Mouse (Mus musculus) embryonic facial prominence, embryonic 10.5 days (tissue): ENCODE data around the gene Gm5150. TPM values are rescaled to one million over a fixed set of nuclear protein-coding genes. Genes with fewer than 3 reads are reported as not detected.
"Not testable (repeated sequence)": the region's sequence is repeated elsewhere in the genome, so short reads cannot be mapped to it uniquely, and the experiment has no call there.

Experiments used
- DNase-seq: peaks from one replicate; pipeline ENCODE4 v3.0.0-alpha.2; 2017; ENCODE audit warnings: low spot score
- H3K27ac ChIP-seq: fragments of 300-500 bp; sonication (generic); replicated peaks from 2 replicates; pipeline ENCODE4 v1.5.1; 2016; ENCODE audit warnings: mild to moderate bottlenecking
- H3K27me3 ChIP-seq: fragments of 300-500 bp; sonication (generic); replicated peaks from 2 replicates; pipeline ENCODE4 v1.6.1; 2016; ENCODE audit warnings: low read depth, mild to moderate bottlenecking; ENCODE audit not compliant: poor library complexity, severe bottlenecking
- H3K36me3 ChIP-seq: fragments of 300-500 bp; sonication (generic); replicated peaks from 2 replicates; pipeline ENCODE4 v1.6.1; 2016; ENCODE audit warnings: mild to moderate bottlenecking, moderate library complexity
- H3K4me1 ChIP-seq: fragments of 300-500 bp; sonication (generic); 2 replicates; pipeline ENCODE4 v1.6.1; 2016
- H3K4me3 ChIP-seq: fragments of 300-500 bp; sonication (generic); 2 replicates; pipeline ENCODE4 v1.5.1; 2016; ENCODE audit warnings: mild to moderate bottlenecking, moderate library complexity
- H3K9me3 ChIP-seq: fragments of 300-500 bp; sonication (generic); 2 replicates; pipeline ENCODE4 v1.6.1; 2016; ENCODE audit warnings: mild to moderate bottlenecking
- WGBS: fragments of 180-500 bp; shearing (Covaris S2); methylation state at CpG from one replicate; pipeline ENCODE4 v1.1.7; 2016; 5-methylcytosine and 5-hydroxymethylcytosine counted together
- polyA plus RNA-seq: library from polyadenylated mRNA; unstranded; fragments of >200 nt; fragmentation: Nextera tagmentation; extraction: Ambion mirVana; gene quantifications from 2 replicates; pipeline ENCODE4 v1.2.1, GENCODE M21; 2016

The Gm5150 gene
- polyA plus RNA-seq: not detected in 2 replicates

GRCm38 (mm10) chr3:16006215-16006614, at the start of gene Gm5150:
Gene Gm5150 (minus strand): TSS chr3:16006437.
- no peaks in the 10 kb centered on the region for H3K36me3 ChIP-seq
- DNase-seq: no peak
- H3K4me1 ChIP-seq: no peaks in the 10 kb centered on the region
- WGBS: 92% methylated on average over 2 of the region's 2 CpGs
- no peak within 1 kb of the TSS for H3K4me3 ChIP-seq
- H3K27ac ChIP-seq: no peak within 1 kb of the TSS
- no peaks in the 10 kb centered on the region for H3K9me3 ChIP-seq
- H3K27me3 ChIP-seq: no peaks in the 10 kb centered on the region

- H3K4me3 ChIP-seq, H3K36me3 ChIP-seq, H3K4me1 ChIP-seq, H3K27me3 ChIP-seq, H3K27ac ChIP-seq, DNase-seq: not testable (repeated sequence)
- 81% methylated on average over 20 of the region's 20 CpGs for WGBS
- H3K9me3 ChIP-seq: peaks cover 11% of the 10 kb centered on the region; the same call in 1 of the 2 replicates
These were observed 45.5 kb upstream of the Gm5150 start for GRCm38 (mm10) chr3:16051736-16052135.

GRCm38 (mm10) chr3:16047288-16047687, 41.1 kb upstream of the Gm5150 start:
- no peak for DNase-seq
- H3K9me3 ChIP-seq: peaks cover 11% of the 10 kb centered on the region; the same call in 1 of the 2 replicates
- WGBS: 67% methylated on average over 4 of the region's 4 CpGs
- H3K4me3 ChIP-seq: no peak overlapping the region
- H3K4me1 ChIP-seq: no peaks in the 10 kb centered on the region
- no peaks in the 10 kb centered on the region for H3K27me3 ChIP-seq
- H3K27ac ChIP-seq: no peak overlapping the region
- no peaks in the 10 kb centered on the region for H3K36me3 ChIP-seq

GRCm38 (mm10) chr3:16043315-16043714, 37.1 kb upstream of the Gm5150 start:
- DNase-seq: peak; percentile 38
- 0 out of 2 replicates have a peak, but pooled peaks cover 4% of the 10 kb centered on the region for H3K9me3 ChIP-seq
- 3% methylated on average over 1 of the region's 1 CpGs for WGBS

GRCm38 (mm10) chr3:16024988-16025387, 18.8 kb upstream of the Gm5150 start:
- not testable (repeated sequence) for H3K27me3 ChIP-seq, H3K4me1 ChIP-seq, H3K4me3 ChIP-seq, DNase-seq, H3K9me3 ChIP-seq, H3K27ac ChIP-seq, H3K36me3 ChIP-seq
- 7% methylated on average over 6 of the region's 6 CpGs for WGBS

More at GRCm38 (mm10) chr3:16043315-16043714, 37.1 kb upstream of the Gm5150 start:
- Histone ChIP-seq H3K4me3 (no peak overlapping the region), H3K27me3 (no peaks in the 10 kb centered on the region), H3K27ac (no peak overlapping the region), H3K36me3 (no peaks in the 10 kb centered on the region), H3K4me1 (no peaks in the 10 kb centered on the region)

GRCm38 (mm10) chr3:16022214-16022613, 16.0 kb upstream of the Gm5150 start:
- WGBS: 59% methylated on average over 1 of the region's 1 CpGs
- H3K4me1 ChIP-seq: no peaks in the 10 kb centered on the region

GRCm38 (mm10) chr3:16014456-16014855, 8.2 kb upstream of the Gm5150 start:
- not testable (repeated sequence) for H3K4me1 ChIP-seq, H3K27me3 ChIP-seq, DNase-seq, H3K36me3 ChIP-seq, H3K4me3 ChIP-seq, H3K27ac ChIP-seq
- 94% methylated on average over 2 of the region's 2 CpGs for WGBS
- peaks cover 12% of the 10 kb centered on the region for H3K9me3 ChIP-seq

More at GRCm38 (mm10) chr3:16022214-16022613, 16.0 kb upstream of the Gm5150 start:
- no peaks in the 10 kb centered on the region for H3K36me3 ChIP-seq
- H3K4me3 ChIP-seq: no peak overlapping the region
- no peak overlapping the region for H3K27ac ChIP-seq
- DNase-seq: no peak
- no peaks in the 10 kb centered on the region for H3K9me3 ChIP-seq
- H3K27me3 ChIP-seq: no peaks in the 10 kb centered on the region

- no peak for DNase-seq
- Histone ChIP-seq H3K4me1 (no peaks in the 10 kb centered on the region), H3K27me3 (no peaks in the 10 kb centered on the region), H3K27ac (no peak overlapping the region), H3K4me3 (no peak overlapping the region), H3K36me3 (no peaks in the 10 kb centered on the region), H3K9me3 (no peaks in the 10 kb centered on the region)
- 80% methylated on average over 1 of the region's 1 CpGs for WGBS
These were observed 1.6 kb upstream of the Gm5150 start for GRCm38 (mm10) chr3:16007827-16008226.

- 75% methylated on average over 3 of the region's 3 CpGs for whole genome bisulfite sequencing
- Histone ChIP-seq H3K36me3 (no peaks in the 10 kb centered on the region), H3K4me3 (no peak overlapping the region), H3K27me3 (no peaks in the 10 kb centered on the region), H3K9me3 (no peaks in the 10 kb centered on the region), H3K27ac (no peak overlapping the region), H3K4me1 (no peaks in the 10 kb centered on the region)
- no peak for DNase-seq
These were observed 2.2 kb downstream of the Gm5150 start for GRCm38 (mm10) chr3:16003890-16004633.

GRCm38 (mm10) chr3:15999479-15999878, 6.8 kb downstream of the Gm5150 start:
- H3K4me1 ChIP-seq, H3K4me3 ChIP-seq, H3K9me3 ChIP-seq, H3K27ac ChIP-seq, DNase-seq, H3K36me3 ChIP-seq, H3K27me3 ChIP-seq: not testable (repeated sequence)
- WGBS: 86% methylated on average over 3 of the region's 3 CpGs

- H3K27me3 ChIP-seq: no peaks in the 10 kb centered on the region
- WGBS: 68% methylated on average over 3 of the region's 3 CpGs
These were observed 24.0 kb downstream of the Gm5150 start for GRCm38 (mm10) chr3:15982216-15982615.

GRCm38 (mm10) chr3:15956921-15957320, 49.3 kb downstream of the Gm5150 start:
- no peaks in the 10 kb centered on the region for H3K4me1 ChIP-seq
- no peak overlapping the region for H3K4me3 ChIP-seq
- no peak for DNase-seq

More at GRCm38 (mm10) chr3:15982216-15982615, 24.0 kb downstream of the Gm5150 start:
- H3K27ac ChIP-seq: no peak overlapping the region
- DNase-seq: no peak
- no peaks in the 10 kb centered on the region for H3K36me3 ChIP-seq
- no peak overlapping the region for H3K4me3 ChIP-seq
- H3K4me1 ChIP-seq: no peaks in the 10 kb centered on the region
- H3K9me3 ChIP-seq: peaks cover 9% of the 10 kb centered on the region; the same call in 1 of the 2 replicates

More at GRCm38 (mm10) chr3:15956921-15957320, 49.3 kb downstream of the Gm5150 start:
- Histone ChIP-seq H3K27me3 (no peaks in the 10 kb centered on the region), H3K9me3 (peaks cover 21% of the 10 kb centered on the region), H3K36me3 (no peaks in the 10 kb centered on the region), H3K27ac (no peak overlapping the region)
